Mouse (Mus musculus): ENCODE data around the gene Scn9a. TPM values are rescaled to one million over a fixed set of nuclear protein-coding genes. Genes with fewer than 3 reads are reported as not detected.

Gene Scn9a
- total and polyA plus RNA-seq, 3 experiments: not detected

DNA sequence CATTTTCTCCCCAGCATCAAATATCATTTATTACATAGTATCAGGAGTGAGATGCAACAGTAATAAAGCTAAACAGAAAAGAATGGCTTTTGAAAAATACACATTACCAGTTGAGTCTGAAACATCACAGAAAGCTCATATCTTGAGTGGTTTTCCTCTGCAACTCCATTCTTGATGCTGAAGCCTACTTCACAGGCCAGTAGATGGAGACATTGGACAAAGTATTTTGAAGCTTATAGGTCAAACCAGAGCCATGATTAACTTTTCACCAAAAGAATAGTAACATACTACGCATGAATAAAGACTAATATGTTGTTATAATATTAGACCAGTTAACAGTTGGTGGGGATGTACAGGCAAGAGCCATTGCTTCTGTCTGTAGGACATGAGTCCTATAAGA, 172.3 kb downstream of the Scn9a start:
- Histone ChIP-seq H3K79me2 (ENCODE audit: control insufficient read depth, insufficient read depth, low read length, poor library complexity) (no peaks in the 10 kb centered on the region), H3K4me1 (ENCODE audit: control insufficient read depth in 1 of 2, insufficient read depth in 2 of 2, low read length in 2 of 2) (no peaks in the 10 kb centered on the region), H3K9me3 (replicated peaks; ENCODE audit: insufficient read depth, low read length) (no peaks in the 10 kb centered on the region), H3K9ac (ENCODE audit: control insufficient read depth, low read depth, low read length, poor library complexity, severe bottlenecking) (no peak overlapping the region), H3K27me3 (ENCODE audit: control insufficient read depth in 1 of 2, insufficient read depth in 2 of 2, low read length in 2 of 2) (no peaks in the 10 kb centered on the region), H3K27ac (ENCODE audit: control insufficient read depth, low read depth, low read length) (no peak overlapping the region), H3K4me3 (ENCODE audit: control insufficient read depth in 1 of 2, insufficient read depth in 1 of 2, low read depth in 2 of 2, low read length in 2 of 2) (no peak overlapping the region), H3K36me3 (ENCODE audit: control insufficient read depth in 1 of 2, insufficient read depth in 2 of 2, low read length in 2 of 2) (no peaks in the 10 kb centered on the region)
- DNase-seq (ENCODE audit: low read depth, low spot score): no peak
- TF ChIP-seq RCOR1 (IDR thresholded peaks at IDR 0.05; ENCODE audit: low read depth, low read length) (no peak), ZMIZ1 (IDR thresholded peaks at IDR 0.05; ENCODE audit: low read depth, low read length) (no peak), UBTF (IDR thresholded peaks at IDR 0.05; ENCODE audit: borderline replicate concordance, insufficient read depth, low read depth, low read length) (no peak), ELF1 (IDR thresholded peaks at IDR 0.05; ENCODE audit: low read depth, low read length) (no peak), JUND (IDR thresholded peaks at IDR 0.05; ENCODE audit: low read depth, low read length) (no peak), POLR2AphosphoS5 (IDR thresholded peaks at IDR 0.05; ENCODE audit: borderline replicate concordance, low read depth, low read length) (no peak), NELFE (IDR thresholded peaks at IDR 0.05; ENCODE audit: low read depth, low read length) (no peak), SMC3 (IDR thresholded peaks at IDR 0.05; ENCODE audit: low read depth, low read length) (no peak), GABPA (IDR thresholded peaks at IDR 0.05; ENCODE audit: low read depth, low read length) (no peak), POLR2AphosphoS2 (IDR thresholded peaks at IDR 0.05; ENCODE audit: low read length) (no peak), HCFC1 (IDR thresholded peaks at IDR 0.05; ENCODE audit: low read depth, low read length) (no peak)

DNA sequence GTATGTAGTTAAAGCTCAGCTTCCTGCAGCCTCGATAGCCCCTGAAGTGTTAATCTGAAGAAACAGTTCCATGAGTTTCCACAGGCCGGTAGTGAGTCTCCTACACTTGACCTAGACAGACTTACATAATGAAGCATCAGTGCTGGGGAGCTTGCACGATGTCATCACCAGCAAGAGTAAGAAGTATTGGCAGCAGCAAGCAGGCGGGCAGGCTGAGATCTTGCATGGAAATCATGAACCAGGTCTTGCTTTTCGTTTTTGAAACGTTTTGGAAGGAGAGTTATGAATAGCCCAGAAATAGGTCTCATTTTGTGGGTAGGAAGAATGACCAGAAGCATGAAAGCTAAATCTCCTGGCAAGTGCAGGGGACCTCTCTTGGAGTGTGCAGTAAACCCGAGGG, 194.1 kb downstream of the Scn9a start, which contains the start of gene Scn1a:
TSS of gene Scn1a (minus strand) at position 130 of the 400 bp plus-strand sequence.
- no peaks in the 10 kb centered on the region for H3K4me1 ChIP-seq (ENCODE audit: control insufficient read depth in 1 of 2, insufficient read depth in 2 of 2, low read length in 2 of 2)
- H3K36me3 ChIP-seq (ENCODE audit: control insufficient read depth in 1 of 2, insufficient read depth in 2 of 2, low read length in 2 of 2): no peaks in the 10 kb centered on the region
- no peak for TF ChIP-seq HCFC1 (IDR thresholded peaks at IDR 0.05; ENCODE audit: low read depth, low read length)
- no peak for TF ChIP-seq TAL1 (IDR thresholded peaks at IDR 0.05; ENCODE audit: low read length)
- TF ChIP-seq SIN3A (IDR thresholded peaks at IDR 0.05; ENCODE audit: low read length): no peak
- TF ChIP-seq RCOR1 (IDR thresholded peaks at IDR 0.05; ENCODE audit: low read depth, low read length): no peak
- H3K79me2 ChIP-seq (ENCODE audit: control insufficient read depth, insufficient read depth, low read length, poor library complexity): no peaks in the 10 kb centered on the region
- H3K9me3 ChIP-seq (replicated peaks; ENCODE audit: insufficient read depth, low read length): no peaks in the 10 kb centered on the region
- H3K27me3 ChIP-seq (ENCODE audit: control insufficient read depth in 1 of 2, insufficient read depth in 2 of 2, low read length in 2 of 2): no peaks in the 10 kb centered on the region
- no peak for DNase-seq (ENCODE audit: low read depth, low spot score)
- no peak within 1 kb of the TSS for H3K4me3 ChIP-seq (ENCODE audit: control insufficient read depth in 1 of 2, insufficient read depth in 1 of 2, low read depth in 2 of 2, low read length in 2 of 2)
- no peak within 1 kb of the TSS for H3K9ac ChIP-seq (ENCODE audit: control insufficient read depth, low read depth, low read length, poor library complexity, severe bottlenecking)
- H3K27ac ChIP-seq (ENCODE audit: control insufficient read depth, low read depth, low read length): no peak within 1 kb of the TSS

DNA sequence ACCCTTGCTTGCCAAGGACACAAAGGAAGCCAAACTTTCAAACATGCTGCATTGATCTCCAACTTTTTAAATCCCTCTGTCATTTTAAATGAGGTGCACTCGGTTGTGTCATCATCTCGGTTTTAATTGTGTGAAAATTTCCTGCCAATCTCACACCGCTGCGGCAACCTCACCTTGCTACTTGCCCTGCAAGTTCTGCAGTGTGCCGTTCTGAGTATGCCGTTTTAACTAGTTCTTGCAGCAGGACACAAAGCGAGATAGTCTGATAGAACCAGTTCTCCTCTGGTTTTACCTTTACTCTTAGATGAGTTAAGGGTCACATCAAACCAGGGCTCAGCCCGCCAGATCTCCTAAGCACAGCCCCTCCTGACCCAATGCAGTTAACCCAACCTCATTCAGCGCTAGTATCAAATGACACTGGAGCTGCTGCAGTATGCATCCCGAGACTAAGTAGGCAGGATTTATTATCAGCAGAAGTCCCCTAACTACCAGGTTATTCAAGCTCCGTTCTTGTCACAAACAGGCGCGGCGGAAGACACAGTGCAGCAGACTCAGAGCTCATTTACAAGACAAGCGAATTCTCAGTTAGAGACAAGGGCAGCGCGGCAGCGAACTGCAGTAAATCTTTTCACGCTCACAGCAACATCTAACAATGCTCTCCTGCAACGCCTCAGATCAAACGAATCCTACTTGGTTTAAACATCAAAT, 194.8 kb downstream of the Scn9a start:
- Histone ChIP-seq H3K4me3 (ENCODE audit: control insufficient read depth in 1 of 2, insufficient read depth in 1 of 2, low read depth in 2 of 2, low read length in 2 of 2) (no peak overlapping the region), H3K9me3 (replicated peaks; ENCODE audit: insufficient read depth, low read length) (no peaks in the 10 kb centered on the region), H3K4me1 (ENCODE audit: control insufficient read depth in 1 of 2, insufficient read depth in 2 of 2, low read length in 2 of 2) (no peaks in the 10 kb centered on the region), H3K9ac (ENCODE audit: control insufficient read depth, low read depth, low read length, poor library complexity, severe bottlenecking) (no peak overlapping the region), H3K79me2 (ENCODE audit: control insufficient read depth, insufficient read depth, low read length, poor library complexity) (no peaks in the 10 kb centered on the region), H3K27ac (ENCODE audit: control insufficient read depth, low read depth, low read length) (no peak overlapping the region), H3K36me3 (ENCODE audit: control insufficient read depth in 1 of 2, insufficient read depth in 2 of 2, low read length in 2 of 2) (no peaks in the 10 kb centered on the region), H3K27me3 (ENCODE audit: control insufficient read depth in 1 of 2, insufficient read depth in 2 of 2, low read length in 2 of 2) (no peaks in the 10 kb centered on the region)
- DNase-seq (ENCODE audit: low read depth, low spot score): no peak
- TF ChIP-seq MAZ (IDR thresholded peaks at IDR 0.05; ENCODE audit: low read depth, low read length) (no peak), TBP (IDR thresholded peaks at IDR 0.05; ENCODE audit: low read depth, low read length) (no peak), MAX (IDR thresholded peaks at IDR 0.05; ENCODE audit: low read length) (no peak), MYB (IDR thresholded peaks at IDR 0.05; ENCODE audit: low read depth, low read length) (no peak), CTCF (IDR thresholded peaks at IDR 0.05 in 2 of 3, conservative IDR thresholded peaks at IDR 0.05 in 1 of 3; ENCODE audit: control insufficient read depth in 1 of 3, insufficient read depth in 1 of 3, low read depth in 2 of 3, low read length in 3 of 3, poor library complexity in 1 of 3, severe bottlenecking in 1 of 3) (no peak), ETS1 (IDR thresholded peaks at IDR 0.05; ENCODE audit: low read depth, low read length) (no peak), GABPA (IDR thresholded peaks at IDR 0.05; ENCODE audit: low read depth, low read length) (no peak), JUND (IDR thresholded peaks at IDR 0.05; ENCODE audit: low read depth, low read length) (no peak), MXI1 (IDR thresholded peaks at IDR 0.05; ENCODE audit: low read depth, low read length) (no peak), RCOR1 (IDR thresholded peaks at IDR 0.05; ENCODE audit: low read depth, low read length) (no peak), ELF1 (IDR thresholded peaks at IDR 0.05; ENCODE audit: low read depth, low read length) (no peak), MEF2A (IDR thresholded peaks at IDR 0.05; ENCODE audit: extremely low read depth, insufficient replicate concordance, low read depth, low read length, poor library complexity, severe bottlenecking) (no peak), CHD2 (IDR thresholded peaks at IDR 0.05; ENCODE audit: low read length) (no peak), NRF1 (IDR thresholded peaks at IDR 0.05; ENCODE audit: insufficient read depth, low read depth, low read length, poor library complexity, severe bottlenecking) (no peak), ZKSCAN1 (IDR thresholded peaks at IDR 0.05; ENCODE audit: low read depth, low read length) (no peak), UBTF (IDR thresholded peaks at IDR 0.05; ENCODE audit: borderline replicate concordance, insufficient read depth, low read depth, low read length) (no peak)
